Mouse (Mus musculus): ENCODE measurements around the gene Scnm1. TPM values are rescaled to one million over a fixed set of nuclear protein-coding genes. Genes with fewer than 3 reads are reported as not detected.

The Scnm1 gene
- polyA plus RNA-seq, 1 experiment from 2014 or later = 84.9 TPM

DNA sequence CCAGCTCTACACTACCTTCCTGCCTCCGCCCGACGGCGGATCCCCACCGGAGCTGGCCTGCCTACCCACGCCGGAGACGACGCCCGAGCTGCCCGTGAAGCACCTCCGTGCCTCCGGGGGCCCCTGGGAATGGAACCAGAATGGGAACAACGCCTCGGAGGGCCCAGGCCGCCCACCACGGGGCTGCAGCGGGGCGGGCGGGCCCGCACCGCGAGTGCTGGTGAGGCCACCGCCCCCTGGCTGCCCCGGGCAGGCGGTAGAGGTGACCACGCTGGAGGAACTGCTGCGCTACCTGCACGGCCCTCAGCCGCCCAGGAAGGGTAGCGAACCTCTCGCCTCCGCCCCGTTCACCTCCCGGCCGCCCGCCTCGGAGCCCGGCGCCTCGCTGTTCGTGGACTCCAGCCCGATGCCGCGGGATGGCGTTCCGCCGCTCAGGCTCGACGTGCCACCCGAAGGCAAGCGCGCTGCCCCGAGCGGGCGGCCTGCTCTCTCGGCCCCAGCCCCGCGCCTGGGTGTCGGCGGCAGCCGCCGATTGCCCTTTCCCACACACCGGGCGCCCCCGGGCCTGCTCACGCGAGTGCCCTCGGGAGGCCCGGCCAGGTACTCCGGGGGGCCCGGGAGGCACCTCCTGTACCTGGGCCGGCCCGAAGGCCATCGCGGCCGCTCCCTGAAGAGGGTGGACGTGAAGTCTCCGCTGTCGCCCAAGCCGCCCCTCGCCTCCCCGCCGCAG is 38.9 kb upstream of the Scnm1 start:
- peaks cover 47% of the 10 kb centered on the region for H3K27me3 ChIP-seq (ENCODE audit: control insufficient read depth, insufficient read depth, low read length)
- H3K4me2 ChIP-seq = no peak overlapping the region
- ATAC-seq (ENCODE audit: low FRiP score) = peak; percentile 26; the same call in 1 of the 2 replicates
- WGBS = 11% methylated on average over 75 of the region's 84 CpGs
- H3K4me1 ChIP-seq (ENCODE audit: control insufficient read depth, insufficient read depth, low read length) = peaks cover 11% of the 10 kb centered on the region
- peaks cover 24% of the 10 kb centered on the region for H3K36me3 ChIP-seq (ENCODE audit: control insufficient read depth, insufficient read depth, low read length)
- peak overlapping the region; percentile 24 for H3K4me3 ChIP-seq (ENCODE audit: low read depth, low read length)
- H3K9me3 ChIP-seq (ENCODE audit: control insufficient read depth, low read length) = no peaks in the 10 kb centered on the region
- DNase-seq (ENCODE audit: low spot score, missing footprints) = peak; percentile 93
- H3K27ac ChIP-seq (ENCODE audit: low read depth, low read length) = no peak overlapping the region
- 0 out of 2 replicates have a peak overlapping the region, but pooled peaks have one; percentile 20 for H3K9ac ChIP-seq (ENCODE audit: low read length)

DNA sequence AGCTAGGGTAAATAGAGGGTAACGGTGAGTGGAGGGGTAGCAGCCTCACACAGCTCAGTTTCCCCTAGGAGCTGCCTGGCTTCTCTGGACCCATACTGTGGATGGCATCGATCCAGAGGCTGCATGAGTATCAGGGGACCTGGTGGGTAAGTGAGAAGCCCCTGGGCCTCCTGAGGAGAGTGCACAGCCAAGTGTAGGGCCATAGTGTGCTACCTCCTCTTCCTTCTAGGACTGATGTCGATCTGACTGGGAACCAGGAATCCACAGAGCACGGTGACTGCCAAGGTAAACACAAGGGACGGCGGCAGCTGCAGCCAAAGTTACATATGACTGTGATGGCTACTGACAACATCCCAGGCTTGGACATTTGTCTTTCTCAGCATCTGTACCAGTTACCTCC is 37.3 kb upstream of the Scnm1 start:
- Histone ChIP-seq H3K9ac (ENCODE audit: low read length) (no peak overlapping the region), H3K4me2 (no peak overlapping the region), H3K9me3 (ENCODE audit: control insufficient read depth, low read length) (no peaks in the 10 kb centered on the region), H3K4me3 (ENCODE audit: low read depth, low read length) (no peak overlapping the region), H3K36me3 (ENCODE audit: control insufficient read depth, insufficient read depth, low read length) (peaks cover 24% of the 10 kb centered on the region), H3K27me3 (ENCODE audit: control insufficient read depth, insufficient read depth, low read length) (peaks cover 47% of the 10 kb centered on the region), H3K4me1 (ENCODE audit: control insufficient read depth, insufficient read depth, low read length) (peaks cover 11% of the 10 kb centered on the region), H3K27ac (ENCODE audit: low read depth, low read length) (no peak overlapping the region)
- 92% methylated on average over 6 of the region's 6 CpGs for WGBS
- no peak for DNase-seq (ENCODE audit: low spot score, missing footprints)
- ATAC-seq (ENCODE audit: low FRiP score) = no peak

DNA sequence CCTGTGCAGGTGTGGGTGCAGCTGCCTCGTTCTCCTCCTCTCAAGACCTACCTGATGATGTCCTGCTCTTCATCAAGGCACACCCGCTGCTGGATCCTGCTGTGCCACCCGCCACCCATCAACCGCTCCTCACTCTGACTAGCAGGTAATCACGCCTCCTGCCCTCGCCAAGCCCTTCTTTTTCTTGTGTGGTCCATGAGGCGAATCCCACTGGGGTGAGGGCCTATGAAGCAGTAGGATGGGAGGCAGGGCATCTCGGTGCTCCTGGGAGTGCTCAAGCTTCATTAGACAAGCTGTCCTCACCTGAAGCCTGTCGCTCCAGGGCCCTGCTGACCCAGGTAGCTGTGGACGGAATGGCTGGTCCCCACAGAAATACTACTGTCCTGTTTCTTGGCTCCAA is 36.2 kb upstream of the Scnm1 start:
- no peaks in the 10 kb centered on the region for H3K9me3 ChIP-seq (ENCODE audit: control insufficient read depth, low read length)
- H3K27me3 ChIP-seq (ENCODE audit: control insufficient read depth, insufficient read depth, low read length) = peaks cover 47% of the 10 kb centered on the region
- ATAC-seq (ENCODE audit: low FRiP score) (no peak), DNase-seq (ENCODE audit: low spot score, missing footprints) (no peak)
- no peak overlapping the region for H3K4me3 ChIP-seq (ENCODE audit: low read depth, low read length)
- H3K9ac ChIP-seq (ENCODE audit: low read length) = no peak overlapping the region
- H3K4me1 ChIP-seq (ENCODE audit: control insufficient read depth, insufficient read depth, low read length) = peaks cover 11% of the 10 kb centered on the region
- WGBS = 88% methylated on average over 10 of the region's 10 CpGs
- H3K36me3 ChIP-seq (ENCODE audit: control insufficient read depth, insufficient read depth, low read length) = peaks cover 24% of the 10 kb centered on the region
- no peak overlapping the region for H3K27ac ChIP-seq (ENCODE audit: low read depth, low read length)
- no peak overlapping the region for H3K4me2 ChIP-seq

DNA sequence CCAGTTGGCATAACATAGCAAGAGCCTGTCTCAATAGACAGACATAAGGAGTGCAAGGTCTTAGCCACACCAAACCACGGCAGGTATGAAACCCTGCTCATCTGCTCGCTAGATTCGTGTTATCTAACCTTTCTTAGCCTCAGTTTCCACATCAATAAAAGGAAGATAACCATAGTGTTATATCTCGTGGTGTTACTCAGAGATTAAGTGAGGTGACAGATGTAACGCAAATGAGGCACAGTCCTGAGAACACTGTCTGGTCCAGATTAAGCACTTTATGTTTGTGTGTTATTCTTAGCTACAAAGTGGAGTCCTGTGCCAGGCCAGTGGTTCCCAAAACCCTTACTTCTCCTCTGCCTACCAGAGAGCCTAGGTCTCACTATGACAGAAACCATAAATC is 31.0 kb upstream of the Scnm1 start:
- no peak overlapping the region for H3K4me2 ChIP-seq
- no peak overlapping the region for H3K27ac ChIP-seq (ENCODE audit: low read depth, low read length)
- peaks cover 22% of the 10 kb centered on the region for H3K4me1 ChIP-seq (ENCODE audit: control insufficient read depth, insufficient read depth, low read length)
- no peak overlapping the region for H3K9ac ChIP-seq (ENCODE audit: low read length)
- no peak for DNase-seq (ENCODE audit: low spot score, missing footprints)
- ATAC-seq (ENCODE audit: low FRiP score) = no peak
- no peaks in the 10 kb centered on the region for H3K9me3 ChIP-seq (ENCODE audit: control insufficient read depth, low read length)
- peaks cover 3% of the 10 kb centered on the region for H3K27me3 ChIP-seq (ENCODE audit: control insufficient read depth, insufficient read depth, low read length)
- H3K4me3 ChIP-seq (ENCODE audit: low read depth, low read length) = no peak overlapping the region
- WGBS = 84% methylated on average over 5 of the region's 5 CpGs
- peaks cover 6% of the 10 kb centered on the region for H3K36me3 ChIP-seq (ENCODE audit: control insufficient read depth, insufficient read depth, low read length)

DNA sequence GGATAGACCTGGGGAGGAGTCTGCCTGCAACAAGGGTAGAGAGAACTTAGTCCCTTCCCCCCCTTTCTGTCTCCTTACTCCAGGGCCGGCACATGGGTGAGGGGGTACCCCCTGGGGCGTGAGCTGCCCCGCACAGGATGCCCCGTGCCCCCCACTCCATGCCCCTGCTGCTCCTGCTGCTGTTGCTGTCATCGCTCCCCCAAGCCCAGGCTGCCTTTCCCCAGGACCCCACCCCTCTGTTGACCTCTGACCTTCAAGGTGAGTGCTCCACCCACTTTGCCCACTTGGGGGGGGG is 30.4 kb upstream of the Scnm1 start:
- no peak overlapping the region for H3K9ac ChIP-seq (ENCODE audit: low read length)
- H3K4me3 ChIP-seq (ENCODE audit: low read depth, low read length) = no peak overlapping the region
- no peak overlapping the region for H3K27ac ChIP-seq (ENCODE audit: low read depth, low read length)
- DNase-seq (ENCODE audit: low spot score, missing footprints) (no peak), ATAC-seq (ENCODE audit: low FRiP score) (no peak)
- H3K27me3 ChIP-seq (ENCODE audit: control insufficient read depth, insufficient read depth, low read length) = no peaks in the 10 kb centered on the region; the same call in 1 of the 2 replicates
- H3K36me3 ChIP-seq (ENCODE audit: control insufficient read depth, insufficient read depth, low read length) = peaks cover 6% of the 10 kb centered on the region
- WGBS = 74% methylated on average over 5 of the region's 5 CpGs
- H3K9me3 ChIP-seq (ENCODE audit: control insufficient read depth, low read length) = no peaks in the 10 kb centered on the region
- H3K4me1 ChIP-seq (ENCODE audit: control insufficient read depth, insufficient read depth, low read length) = peaks cover 29% of the 10 kb centered on the region
- no peak overlapping the region for H3K4me2 ChIP-seq

DNA sequence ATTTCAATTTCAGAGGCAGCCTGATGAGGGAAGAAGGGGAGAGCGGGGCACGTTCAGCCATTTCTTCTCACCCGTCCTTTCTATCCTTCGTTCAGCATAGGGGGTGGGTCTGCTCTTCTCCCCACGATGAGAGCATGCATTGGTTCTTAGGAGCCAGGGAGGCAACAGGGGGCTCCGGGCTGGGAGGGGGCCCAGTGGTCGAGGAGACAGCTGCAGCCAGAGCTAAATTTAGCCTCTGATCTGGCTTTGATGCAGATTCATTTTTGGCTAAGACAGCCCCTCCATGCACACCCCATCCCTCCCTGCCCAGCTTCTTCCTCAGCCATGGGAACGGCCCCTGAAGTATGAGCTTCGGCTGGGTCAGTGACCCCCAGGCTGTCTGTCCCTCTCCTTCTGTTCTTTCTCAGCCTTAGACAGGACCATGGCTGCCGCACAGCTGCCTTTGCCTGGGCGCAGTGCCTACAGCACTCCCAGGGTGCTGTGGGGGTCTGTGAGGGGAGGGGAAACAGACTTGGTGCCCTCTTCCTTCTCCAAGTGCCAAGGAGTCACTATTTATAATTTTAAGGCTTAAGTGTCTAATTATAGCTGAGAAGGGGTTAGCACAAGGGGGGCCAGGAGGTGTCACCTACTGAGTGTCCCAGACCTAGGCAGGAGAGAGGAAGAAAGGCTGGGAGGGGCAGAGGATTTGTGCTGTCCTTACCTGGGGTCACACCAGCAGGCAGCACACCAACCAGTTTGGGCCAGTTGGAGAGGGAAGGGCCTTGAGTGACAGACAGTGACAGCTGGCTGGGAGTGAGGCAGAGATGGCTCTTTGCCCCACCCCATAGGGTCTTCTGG is 29.8 kb upstream of the Scnm1 start:
- DNase-seq (ENCODE audit: low spot score, missing footprints) (no peak), ATAC-seq (ENCODE audit: low FRiP score) (no peak)
- Histone ChIP-seq H3K9ac (ENCODE audit: low read length) (no peak overlapping the region), H3K4me2 (peak overlapping the region; percentile 12; the same call in 1 of the 2 replicates), H3K9me3 (ENCODE audit: control insufficient read depth, low read length) (no peaks in the 10 kb centered on the region), H3K4me1 (ENCODE audit: control insufficient read depth, insufficient read depth, low read length) (peaks cover 29% of the 10 kb centered on the region), H3K36me3 (ENCODE audit: control insufficient read depth, insufficient read depth, low read length) (peaks cover 5% of the 10 kb centered on the region), H3K4me3 (ENCODE audit: low read depth, low read length) (no peak overlapping the region), H3K27me3 (ENCODE audit: control insufficient read depth, insufficient read depth, low read length) (no peaks in the 10 kb centered on the region; the same call in 1 of the 2 replicates), H3K27ac (ENCODE audit: low read depth, low read length) (no peak overlapping the region)
- WGBS = 69% methylated on average over 11 of the region's 11 CpGs

DNA sequence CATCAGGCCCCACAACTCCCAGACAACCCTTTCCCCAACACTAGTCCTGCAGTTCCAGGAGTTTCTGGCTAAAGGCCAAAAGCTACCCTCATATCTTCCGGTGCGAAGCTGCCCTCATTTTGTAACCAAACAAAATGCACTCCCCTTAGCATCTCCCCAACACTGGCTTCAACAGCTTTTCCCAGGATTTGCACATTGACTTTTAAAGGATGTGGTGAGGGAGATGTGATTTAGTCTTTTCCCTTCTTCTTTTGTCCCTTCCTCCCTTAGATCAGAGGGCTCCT is 28.5 kb upstream of the Scnm1 start:
- no peak overlapping the region for H3K27ac ChIP-seq (ENCODE audit: low read depth, low read length)
- no peak for ATAC-seq (ENCODE audit: low FRiP score)
- DNase-seq (ENCODE audit: low spot score, missing footprints) = no peak
- peak overlapping the region; percentile 81 for H3K9ac ChIP-seq (ENCODE audit: low read length)
- H3K27me3 ChIP-seq (ENCODE audit: control insufficient read depth, insufficient read depth, low read length) = no peaks in the 10 kb centered on the region; the same call in 1 of the 2 replicates
- no peaks in the 10 kb centered on the region for H3K36me3 ChIP-seq (ENCODE audit: control insufficient read depth, insufficient read depth, low read length)
- H3K4me2 ChIP-seq = peak overlapping the region; percentile 76
- 55% methylated on average over 2 of the region's 2 CpGs for WGBS
- H3K4me3 ChIP-seq (ENCODE audit: low read depth, low read length) = peak overlapping the region; percentile 65
- H3K4me1 ChIP-seq (ENCODE audit: control insufficient read depth, insufficient read depth, low read length) = peaks cover 29% of the 10 kb centered on the region
- H3K9me3 ChIP-seq (ENCODE audit: control insufficient read depth, low read length) = no peaks in the 10 kb centered on the region

DNA sequence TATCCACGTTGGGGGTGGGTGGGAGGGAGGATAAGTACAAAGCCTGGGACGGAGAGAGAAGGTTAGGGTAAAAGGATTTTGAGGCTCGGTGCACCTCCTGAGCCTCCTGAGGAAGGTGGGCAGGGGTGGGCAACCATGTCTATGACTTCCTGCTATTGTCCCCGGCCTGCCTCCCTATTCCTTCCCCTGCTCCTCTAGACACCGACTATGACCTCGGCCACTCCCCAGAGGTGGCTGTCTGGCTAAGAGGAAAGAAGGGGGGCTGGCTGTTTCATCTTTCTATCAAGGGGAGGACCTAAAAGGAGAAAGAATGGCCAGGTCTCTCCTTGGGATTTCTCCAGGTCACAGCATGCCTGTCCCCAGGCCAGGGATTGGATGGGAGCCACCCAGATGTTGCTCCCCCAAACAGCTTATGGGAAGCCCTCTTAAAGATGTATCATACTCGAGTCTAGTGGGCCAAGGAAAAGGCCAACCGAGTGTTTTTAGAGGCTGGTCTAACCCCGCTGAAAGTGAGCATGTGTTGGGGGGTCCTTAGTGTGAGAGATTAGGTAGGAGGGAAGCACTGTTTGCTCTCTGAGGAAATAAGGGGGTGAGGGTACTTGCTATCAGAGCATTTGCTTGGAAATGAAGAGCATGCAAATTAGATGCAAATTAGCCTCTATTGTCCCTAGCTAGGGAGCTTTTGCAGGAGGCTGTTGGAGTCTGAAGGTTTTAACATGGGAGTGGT is 28.0 kb upstream of the Scnm1 start:
- Histone ChIP-seq H3K4me3 (ENCODE audit: low read depth, low read length) (peak overlapping the region; percentile 65), H3K9me3 (ENCODE audit: control insufficient read depth, low read length) (no peaks in the 10 kb centered on the region), H3K27me3 (ENCODE audit: control insufficient read depth, insufficient read depth, low read length) (no peaks in the 10 kb centered on the region; the same call in 1 of the 2 replicates), H3K36me3 (ENCODE audit: control insufficient read depth, insufficient read depth, low read length) (no peaks in the 10 kb centered on the region), H3K27ac (ENCODE audit: low read depth, low read length) (peak overlapping the region; percentile 12; the same call in 1 of the 2 replicates), H3K4me2 (peak overlapping the region; percentile 76), H3K9ac (ENCODE audit: low read length) (peak overlapping the region; percentile 81), H3K4me1 (ENCODE audit: control insufficient read depth, insufficient read depth, low read length) (peaks cover 29% of the 10 kb centered on the region)
- WGBS = 4% methylated on average over 9 of the region's 9 CpGs
- ATAC-seq (ENCODE audit: low FRiP score) (peak; percentile 4; the same call in 1 of the 2 replicates), DNase-seq (ENCODE audit: low spot score, missing footprints) (no peak)
